8 mouse cellular contexts compared by ENCODE assay signal in the genomic region with DNA sequence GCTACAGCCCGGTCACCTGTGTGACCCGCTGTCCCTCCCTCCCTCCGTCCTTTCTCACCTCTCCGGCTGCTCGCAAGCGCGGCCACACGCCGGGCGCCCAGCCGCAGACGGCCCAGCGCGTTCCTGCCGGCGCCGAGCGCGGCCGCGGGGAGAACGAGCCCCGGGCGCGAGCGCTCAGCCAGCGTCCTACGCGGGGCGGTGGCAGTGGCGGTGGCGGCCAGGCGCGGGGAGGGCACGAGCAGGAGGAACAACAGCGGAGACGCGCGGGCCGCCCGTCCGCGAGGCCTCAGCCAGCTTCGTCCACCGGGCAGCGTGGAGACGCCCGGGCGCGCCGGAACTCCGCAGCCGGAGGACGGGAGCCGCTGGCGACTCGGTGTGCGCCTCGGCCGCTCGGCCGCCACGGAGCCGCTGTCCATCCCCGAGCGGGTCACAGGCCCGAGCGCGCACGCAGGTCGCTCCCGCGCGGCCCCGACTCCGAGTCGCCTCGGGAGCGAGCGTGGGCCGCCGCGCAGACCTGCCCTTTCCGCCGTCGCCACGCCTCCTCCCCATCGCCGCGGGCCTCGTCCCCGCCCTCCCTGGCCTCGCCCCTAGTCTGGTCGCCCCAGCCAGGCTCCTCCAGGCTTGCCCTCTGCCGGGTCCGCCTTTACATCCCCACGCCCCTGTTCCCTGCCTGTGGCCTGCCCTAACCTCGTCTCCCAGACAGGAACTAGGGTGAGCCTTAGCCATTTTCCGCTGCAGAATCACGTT. TPM values are rescaled to one million over a fixed set of nuclear protein-coding genes. Genes with fewer than 3 reads are reported as not detected.
A peak's percentile ranks its signal among the peaks of the same experiment; 100 is the strongest.
DNase-seq lines count a peak whose midpoint lies in the region; ATAC-seq and TF ChIP-seq lines count a peak whose summit lies in the region.

A gene (minus strand): TSS at position 481 of the 747 bp plus-strand sequence.

- peak; percentile 89 for DNase-seq in ES-E14 (ENCODE audit: low read depth, low spot score)
- peak; percentile 90 for DNase-seq in cerebellum, adult 11 months
- peak; percentile 88 for DNase-seq in forebrain, embryonic 14.5 days (ENCODE audit: low spot score)
- DNase-seq in heart, postnatal 10 days, result peak; percentile 96 to 97
- peak; percentile 96 to 98 for DNase-seq in kidney, postnatal 4 days
- peak; percentile 98 for DNase-seq in liver, postnatal 0 days

- TF ChIP-seq POLR2A in testis, adult 2 months (IDR thresholded peaks at IDR 0.05; ENCODE audit: control insufficient read depth, low read depth, low read length), result peak; percentile 75

- TF ChIP-seq CTCF in liver, postnatal 0 days (IDR thresholded peaks at IDR 0.05; ENCODE audit: low read depth), result no peak
- TF ChIP-seq CTCF in testis, adult 2 months (IDR thresholded peaks at IDR 0.05; ENCODE audit: control insufficient read depth, insufficient read depth, insufficient replicate concordance, low read depth, low read length), result no peak

- no peaks in the 10 kb centered on the region for H3K36me3 ChIP-seq in ES-E14 (ENCODE audit: control insufficient read depth, insufficient read depth, low read length, poor library complexity, severe bottlenecking)
- no peaks in the 10 kb centered on the region for H3K36me3 ChIP-seq in forebrain, embryonic 14.5 days (ENCODE audit: control insufficient read depth, insufficient read depth, low read length)
- no peaks in the 10 kb centered on the region for H3K36me3 ChIP-seq in liver, postnatal 0 days (replicated peaks; ENCODE audit: insufficient read depth, low read length)
- H3K36me3 ChIP-seq in neural tube, embryonic 13.5 days, result peaks cover 5% of the 10 kb centered on the region; the same call in 1 of the 2 replicates
- H3K36me3 ChIP-seq in testis, adult 2 months (ENCODE audit: control insufficient read depth, insufficient read depth, low read length), result no peaks in the 10 kb centered on the region

- peak within 1 kb of the TSS; percentile 83 for H3K9ac ChIP-seq in ES-E14 (ENCODE audit: insufficient read depth, low read depth, low read length, poor library complexity, severe bottlenecking)
- H3K9ac ChIP-seq in forebrain, embryonic 14.5 days (ENCODE audit: low read length), result peak within 1 kb of the TSS; percentile 80
- H3K9ac ChIP-seq in liver, postnatal 0 days (replicated peaks), result peak within 1 kb of the TSS; percentile 74
- peak within 1 kb of the TSS; percentile 83 for H3K9ac ChIP-seq in neural tube, embryonic 13.5 days

- H3K4me2 ChIP-seq in forebrain, embryonic 14.5 days (ENCODE audit: low read length), result peak within 1 kb of the TSS; percentile 88
- peak within 1 kb of the TSS; percentile 99 for H3K4me2 ChIP-seq in liver, postnatal 0 days (ENCODE audit: low read depth, low read length)
- peak within 1 kb of the TSS; percentile 70 for H3K4me2 ChIP-seq in neural tube, embryonic 13.5 days

- no peaks in the 10 kb centered on the region for H3K27me3 ChIP-seq in forebrain, embryonic 14.5 days (replicated peaks; ENCODE audit: control insufficient read depth, insufficient read depth, low read length)
- H3K27me3 ChIP-seq in liver, postnatal 0 days (ENCODE audit: insufficient read depth, low read length), result no peaks in the 10 kb centered on the region
- H3K27me3 ChIP-seq in neural tube, embryonic 13.5 days, result no peaks in the 10 kb centered on the region; the same call in none of the 2 replicates
- H3K27me3 ChIP-seq in testis, adult 2 months (ENCODE audit: control insufficient read depth, insufficient read depth, low read length), result no peaks in the 10 kb centered on the region

- under 1% methylated on average over 69 of the region's 100 CpGs for WGBS in forebrain, embryonic 14.5 days
- under 1% methylated on average over 66 of the region's 100 CpGs for WGBS in liver, postnatal 0 days (ENCODE audit: insufficient replicate concordance)
- 0% methylated on average over 82 of the region's 100 CpGs for WGBS in neural tube, embryonic 13.5 days

- intact Hi-C loops in heart, postnatal 10 days (cut with DNase I), result loop anchor here (2.0 to 5.0 kb wide), 2 partner anchors 79 to 138 kb away; a partner anchor contains a TSS

- TF ChIP-seq EP300 in liver, postnatal 0 days (IDR thresholded peaks at IDR 0.05; ENCODE audit: low read depth), result no peak

- in situ Hi-C loops in ES-E14 (cut with MboI; ENCODE audit: low sequenced_read_pairs in 2 of 2, unreplicated experiment in 2 of 2), result no loop called here

- peak; percentile 95 for ATAC-seq in forebrain, embryonic 14.5 days
- ATAC-seq in liver, postnatal 0 days, result peak; percentile 96
- ATAC-seq in neural tube, embryonic 13.5 days (ENCODE audit: low read depth), result peak; percentile 96

- no peaks in the 10 kb centered on the region for H3K9me3 ChIP-seq in ES-E14 (ENCODE audit: control insufficient read depth, insufficient read depth, low read depth, low read length)
- H3K9me3 ChIP-seq in forebrain, embryonic 14.5 days (replicated peaks; ENCODE audit: control insufficient read depth, low read length), result no peaks in the 10 kb centered on the region
- no peaks in the 10 kb centered on the region for H3K9me3 ChIP-seq in liver, postnatal 0 days (ENCODE audit: low read length)
- H3K9me3 ChIP-seq in neural tube, embryonic 13.5 days, result no peaks in the 10 kb centered on the region

- peaks cover 3 to 5% of the 10 kb centered on the region in 2 experiments; a peak in 2 of 4 replicates for H3K4me1 ChIP-seq in ES-E14 (ENCODE audit: control insufficient read depth in 2 of 2, insufficient read depth in 2 of 2, low read length in 2 of 2, poor library complexity in 1 of 2)
- peaks cover 5% of the 10 kb centered on the region; the same call in 1 of the 2 replicates for H3K4me1 ChIP-seq in forebrain, embryonic 14.5 days (ENCODE audit: control insufficient read depth, insufficient read depth, low read length)
- H3K4me1 ChIP-seq in liver, postnatal 0 days (ENCODE audit: insufficient read depth), result peaks cover 14% of the 10 kb centered on the region
- H3K4me1 ChIP-seq in neural tube, embryonic 13.5 days (replicated peaks), result peaks cover 15% of the 10 kb centered on the region
- H3K4me1 ChIP-seq in testis, adult 2 months (ENCODE audit: control insufficient read depth, insufficient read depth, low read length), result no peaks in the 10 kb centered on the region; the same call in 1 of the 2 replicates

- H3K27ac ChIP-seq in ES-E14 (ENCODE audit: insufficient read depth, low read depth, low read length, poor library complexity, severe bottlenecking), result no peak within 1 kb of the TSS; the same call in 1 of the 2 replicates
- peak within 1 kb of the TSS; percentile 80 for H3K27ac ChIP-seq in forebrain, embryonic 14.5 days (ENCODE audit: low read depth, low read length)
- peak within 1 kb of the TSS; percentile 93 for H3K27ac ChIP-seq in liver, postnatal 0 days (ENCODE audit: low read depth)
- peak within 1 kb of the TSS; percentile 85 for H3K27ac ChIP-seq in neural tube, embryonic 13.5 days (replicated peaks)
- peak within 1 kb of the TSS; percentile 76 for H3K27ac ChIP-seq in testis, adult 2 months (ENCODE audit: control insufficient read depth, insufficient read depth, low read depth, low read length)

- H3K4me3 ChIP-seq in ES-E14 (ENCODE audit: insufficient read depth in 1 of 2, low read depth in 1 of 2, low read length in 2 of 2, poor library complexity in 1 of 2, severe bottlenecking in 1 of 2), result peak within 1 kb of the TSS; percentile 78 to 92
- peak within 1 kb of the TSS; percentile 70 for H3K4me3 ChIP-seq in forebrain, embryonic 14.5 days (ENCODE audit: low read depth, low read length)
- H3K4me3 ChIP-seq in liver, postnatal 0 days (ENCODE audit: low read depth, low read length), result peak within 1 kb of the TSS; percentile 72
- peak within 1 kb of the TSS; percentile 54 for H3K4me3 ChIP-seq in neural tube, embryonic 13.5 days
- peak within 1 kb of the TSS; percentile 84 for H3K4me3 ChIP-seq in testis, adult 2 months (ENCODE audit: control insufficient read depth, low read depth, low read length)

TF ChIP-seq in ES-E14, 5 proteins besides CTCF, POLR2A, EP300 and RAD21:
- TF ChIP-seq HCFC1 (IDR thresholded peaks at IDR 0.05; ENCODE audit: borderline replicate concordance, insufficient read depth, low read length) (peak; percentile 31; the same call in 1 of the 2 replicates), CHD2 (IDR thresholded peaks at IDR 0.05; ENCODE audit: low read depth, low read length) (no peak)
TF ChIP-seq in ES-E14: peak in this region for 1.

RNA-seq across cellular contexts. Expression of the gene that starts here (rescaled TPM):
- 2.0 and 2.5 TPM in 2 replicates for total RNA-seq in ES-E14 (2012; rRNA removed)
- 7.2 and 7.6 TPM in 2 replicates for polyA plus RNA-seq in forebrain, embryonic 14.5 days (2014; fragmentation: Nextera tagmentation; extraction: Ambion mirVana)
- 10 to 100 TPM; 43.3 to 47.3 TPM for total RNA-seq in heart, postnatal 10 days (2021)
- polyA plus RNA-seq in liver, postnatal 0 days (2015; fragmentation: Nextera tagmentation; extraction: Ambion mirVana), result 8.8 and 8.9 TPM in 2 replicates
- polyA plus RNA-seq in neural tube, embryonic 13.5 days (2015; fragmentation: Nextera tagmentation; extraction: Ambion mirVana), result 8.2 and 9.1 TPM in 2 replicates
- polyA plus RNA-seq in testis, adult 2 months (2012; rRNA removed), result 1.2 and 1.5 TPM in 2 replicates

Comparison
In these comparisons a context has a peak if more than half of its experiments do, and no peak if none do; other contexts are left out.
1. RNA of the gene that starts here (total RNA-seq): 43.3 to 47.3 TPM in heart, postnatal 10 days; 2.0 to 2.5 TPM in ES-E14; every median in the first group is over 10 times any median in the second.
2. Peak in every context shown above with its lines, with median percentiles within 50 percentile points of each other: DNase-seq, H3K4me3 ChIP-seq, H3K9ac ChIP-seq, ATAC-seq and H3K4me2 ChIP-seq.